Mouse (Mus musculus) splenic B cell, adult 2 months (primary cell): ENCODE results near the gene Slc30a2.

ENCODE experiments used
- DNase-seq: peaks from one replicate; pipeline ENCODE4 v3.0.0-alpha.2; 2011; ENCODE audit warnings: low read depth, low spot score
- H3K27me3 ChIP-seq: 2 replicates; pipeline ENCODE4 v1.6.1; 2012; ENCODE audit warnings: mild to moderate bottlenecking, low read length, moderate library complexity, mixed read lengths; ENCODE audit not compliant: control insufficient read depth, poor library complexity, insufficient read depth, severe bottlenecking
- H3K36me3 ChIP-seq: 2 replicates; pipeline ENCODE4 v1.6.1; 2012; ENCODE audit warnings: mild to moderate bottlenecking, low read length, moderate library complexity, mixed read lengths; ENCODE audit not compliant: control insufficient read depth, poor library complexity, insufficient read depth, severe bottlenecking

Slc30a2 gene

GRCm38 (mm10) chr4:134342213-134342779 is 685 bp upstream of the Slc30a2 start:
- Histone ChIP-seq H3K36me3 (no peaks in the 10 kb centered on the region), H3K27me3 (no peaks in the 10 kb centered on the region)
- no peak for DNase-seq

- H3K36me3 ChIP-seq, result no peaks in the 10 kb centered on the region
- DNase-seq, result no peak
- H3K27me3 ChIP-seq, result no peaks in the 10 kb centered on the region
Measured at GRCm38 (mm10) chr4:134344620-134345019, 1.6 kb downstream of the Slc30a2 start.

- Histone ChIP-seq H3K36me3 (no peaks in the 10 kb centered on the region), H3K27me3 (no peaks in the 10 kb centered on the region)
- DNase-seq, result no peak
Measured at GRCm38 (mm10) chr4:134345802-134346201, 2.8 kb downstream of the Slc30a2 start.

- H3K27me3 ChIP-seq, result no peaks in the 10 kb centered on the region
- no peak for DNase-seq
- no peaks in the 10 kb centered on the region for H3K36me3 ChIP-seq
Measured at GRCm38 (mm10) chr4:134348078-134348477, 5.1 kb downstream of the Slc30a2 start.

- Histone ChIP-seq H3K27me3 (no peaks in the 10 kb centered on the region), H3K36me3 (no peaks in the 10 kb centered on the region)
- no peak for DNase-seq
Measured at GRCm38 (mm10) chr4:134348545-134348944, 5.6 kb downstream of the Slc30a2 start.

- H3K27me3 ChIP-seq, result no peaks in the 10 kb centered on the region
- DNase-seq, result no peak
- no peaks in the 10 kb centered on the region for H3K36me3 ChIP-seq
Measured at GRCm38 (mm10) chr4:134349829-134350228, 6.8 kb downstream of the Slc30a2 start.

- H3K27me3 ChIP-seq, result no peaks in the 10 kb centered on the region
- DNase-seq, result no peak
- no peaks in the 10 kb centered on the region for H3K36me3 ChIP-seq
Measured at GRCm38 (mm10) chr4:134350641-134351040, 7.7 kb downstream of the Slc30a2 start.

- DNase-seq, result no peak
- Histone ChIP-seq H3K27me3 (no peaks in the 10 kb centered on the region), H3K36me3 (no peaks in the 10 kb centered on the region)
Measured at GRCm38 (mm10) chr4:134351329-134352260, 8.6 kb downstream of the Slc30a2 start.

- H3K36me3 ChIP-seq, result no peaks in the 10 kb centered on the region
- H3K27me3 ChIP-seq, result no peaks in the 10 kb centered on the region
- no peak for DNase-seq
Measured at GRCm38 (mm10) chr4:134352261-134352707, 9.3 kb downstream of the Slc30a2 start.

GRCm38 (mm10) chr4:134352929-134353328 is 9.9 kb downstream of the Slc30a2 start:
- no peaks in the 10 kb centered on the region for H3K36me3 ChIP-seq
- no peaks in the 10 kb centered on the region for H3K27me3 ChIP-seq
- DNase-seq, result no peak

GRCm38 (mm10) chr4:134353527-134354409 is 10.8 kb downstream of the Slc30a2 start:
- no peak for DNase-seq
- H3K27me3 ChIP-seq, result no peaks in the 10 kb centered on the region
- no peaks in the 10 kb centered on the region for H3K36me3 ChIP-seq

GRCm38 (mm10) chr4:134355841-134356452 is 13.0 kb downstream of the Slc30a2 start:
- DNase-seq, result no peak

GRCm38 (mm10) chr4:134356591-134357460 is 13.8 kb downstream of the Slc30a2 start:
- Histone ChIP-seq H3K27me3 (no peaks in the 10 kb centered on the region), H3K36me3 (no peaks in the 10 kb centered on the region)
- DNase-seq, result peak; percentile 84

More at GRCm38 (mm10) chr4:134355841-134356452, 13.0 kb downstream of the Slc30a2 start:
- Histone ChIP-seq H3K36me3 (no peaks in the 10 kb centered on the region), H3K27me3 (no peaks in the 10 kb centered on the region)

- Histone ChIP-seq H3K36me3 (no peaks in the 10 kb centered on the region), H3K27me3 (no peaks in the 10 kb centered on the region)
- DNase-seq, result no peak
Measured at GRCm38 (mm10) chr4:134357461-134357771, 14.4 kb downstream of the Slc30a2 start.
